Mouse (Mus musculus): ENCODE measurements around the gene Spata16. TPM values are rescaled to one million over a fixed set of nuclear protein-coding genes. Genes with fewer than 3 reads are reported as not detected.
"Not testable (repeated sequence)": the region's sequence is repeated elsewhere in the genome, so short reads cannot be mapped to it uniquely, and the experiment has no call there.

Spata16 gene
- not detected in 2 replicates for total RNA-seq (2014; fragmentation: Nextera tagmentation)
- total RNA-seq (2017) = not detected in 2 replicates

DNA sequence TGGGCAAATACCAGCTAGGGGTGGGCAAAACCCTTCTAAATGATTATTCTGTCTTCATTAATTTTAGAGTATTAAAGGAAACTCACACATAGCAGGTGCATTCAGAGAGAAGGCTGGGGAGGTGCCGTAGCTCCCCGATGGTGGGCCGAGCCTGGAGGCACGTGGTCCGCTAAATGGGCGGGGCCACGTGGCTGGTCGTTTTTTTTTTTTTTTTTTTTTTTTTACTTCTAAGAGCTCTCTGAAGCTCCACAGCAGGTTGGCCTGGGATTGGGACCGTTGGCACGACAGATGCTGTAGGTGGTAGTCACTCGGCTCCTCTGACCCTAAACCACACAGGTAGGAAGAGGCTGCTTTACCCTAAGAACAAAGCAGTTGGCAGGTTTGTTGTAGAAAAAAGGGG is at the start of gene Spata16:
TSS of gene Spata16 (plus strand) at position 219 of the 400 bp plus-strand sequence.
- no peak for ATAC-seq (replicated peaks; ENCODE audit: low FRiP score, low TSS enrichment, poor library complexity, severe bottlenecking)

DNA sequence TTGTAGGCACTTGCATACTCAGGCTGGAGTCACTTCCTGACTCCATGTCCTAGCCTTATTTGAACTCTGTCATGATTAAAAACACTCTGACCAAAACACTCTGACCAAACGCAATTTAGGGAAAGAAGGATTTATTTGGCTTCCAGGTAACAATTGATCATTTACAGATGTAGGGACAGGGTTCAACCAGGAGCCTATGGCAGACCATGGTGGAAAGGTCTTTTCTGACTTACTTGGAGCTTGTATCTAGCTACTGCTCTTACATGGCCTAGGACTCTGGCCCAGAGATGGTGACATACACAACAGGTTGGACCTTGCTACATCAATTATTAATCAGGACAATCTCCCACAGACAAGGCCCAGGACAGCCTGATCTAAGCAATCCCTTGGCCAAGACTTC is 32.6 kb upstream of the Spata16 start:
- no peak for ATAC-seq (replicated peaks; ENCODE audit: low FRiP score, low TSS enrichment, poor library complexity, severe bottlenecking)

DNA sequence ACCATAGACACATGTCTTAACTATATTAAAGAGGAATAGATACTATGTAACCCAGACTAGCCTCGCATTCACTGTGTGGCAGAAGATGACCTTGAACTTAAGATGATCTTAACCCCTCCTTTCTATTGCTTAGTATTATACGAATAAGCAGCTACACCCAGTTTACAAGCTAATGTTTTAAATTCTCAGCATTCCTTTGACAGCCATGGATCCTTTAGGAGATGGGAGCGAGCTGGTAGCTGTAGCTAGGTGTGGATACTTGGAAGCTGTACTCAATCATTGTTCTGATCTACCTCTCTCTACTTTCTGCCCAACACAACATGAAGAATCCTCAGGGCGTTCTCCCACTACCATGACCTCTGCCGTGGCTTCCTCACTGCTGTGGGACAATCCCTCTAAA is 28.9 kb upstream of the Spata16 start:
- no peak for ATAC-seq (replicated peaks; ENCODE audit: low FRiP score, low TSS enrichment, poor library complexity, severe bottlenecking)

DNA sequence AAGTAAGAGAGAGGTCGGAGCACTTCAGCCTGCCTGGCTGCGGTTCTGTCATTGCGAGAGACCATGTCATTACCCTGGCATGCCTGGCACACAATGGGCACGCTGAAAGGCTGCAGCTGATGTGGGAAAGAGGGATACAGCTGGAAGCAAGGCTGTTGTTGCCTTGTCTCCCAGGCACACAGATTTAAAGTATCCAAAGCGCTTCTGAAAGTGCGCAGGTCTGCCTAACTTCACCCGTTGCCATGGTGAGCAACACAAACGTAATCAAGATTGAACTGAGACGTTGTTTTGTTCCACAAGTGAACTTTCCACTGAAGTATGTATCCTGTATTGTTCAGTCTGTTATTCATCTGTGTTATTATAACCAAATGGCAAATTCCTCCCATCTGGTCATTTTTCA is 1.8 kb downstream of the Spata16 start:
- no peak for ATAC-seq (replicated peaks; ENCODE audit: low FRiP score, low TSS enrichment, poor library complexity, severe bottlenecking)

DNA sequence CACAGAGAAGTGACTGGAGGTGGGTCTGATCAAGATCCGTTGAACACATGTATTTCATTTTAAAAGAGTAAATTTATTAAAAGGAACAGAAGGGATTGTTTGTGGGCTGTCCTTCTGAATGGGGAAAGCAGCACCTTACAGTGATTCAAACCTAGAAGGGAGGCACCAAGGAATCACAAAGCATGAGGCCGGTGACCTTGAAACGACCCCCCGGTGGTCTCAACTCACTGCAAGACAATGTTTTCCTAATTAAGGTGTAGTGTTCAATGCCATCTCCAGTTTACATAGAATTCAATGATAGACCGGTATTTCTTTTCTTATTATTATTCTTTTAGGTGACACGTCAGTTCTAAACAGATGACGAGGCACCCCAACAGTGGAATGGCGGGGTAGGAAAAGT is 2.4 kb downstream of the Spata16 start:
- no peak for ATAC-seq (replicated peaks; ENCODE audit: low FRiP score, low TSS enrichment, poor library complexity, severe bottlenecking)

DNA sequence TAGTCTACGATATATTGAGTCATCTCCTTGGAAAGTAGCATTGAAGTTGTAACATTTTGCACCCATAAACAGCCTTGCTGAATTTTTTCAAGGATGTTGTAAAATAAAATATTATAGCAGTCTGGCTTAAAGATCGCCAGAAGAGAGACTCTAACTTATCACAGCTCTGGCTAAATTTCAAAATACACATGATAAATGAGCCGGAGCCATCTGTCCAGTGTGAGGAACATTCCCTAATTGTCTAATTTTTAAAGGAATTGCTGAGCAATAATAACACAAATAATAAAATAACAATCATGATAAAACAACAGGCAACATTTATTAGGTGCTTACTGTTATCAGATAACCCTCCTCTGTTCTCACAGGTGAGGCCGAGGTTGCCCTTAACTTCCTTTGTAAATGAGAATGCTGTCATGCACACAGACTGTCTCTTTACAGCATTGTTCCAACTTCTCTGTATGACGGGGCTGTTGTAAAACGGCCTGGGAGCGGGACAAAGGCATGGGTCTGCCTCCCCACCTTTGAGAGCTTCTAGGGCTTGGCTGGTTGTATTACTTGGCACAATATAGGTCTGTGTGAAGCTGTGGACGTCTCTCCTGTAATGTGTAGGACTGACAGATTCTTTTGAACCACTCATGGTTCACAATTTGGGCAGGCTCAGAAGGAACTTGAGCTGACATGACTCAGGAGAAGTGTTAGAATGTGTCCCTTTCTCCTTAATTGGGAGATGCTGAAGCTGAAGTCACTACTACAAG is 3.1 kb downstream of the Spata16 start:
- no peak for ATAC-seq (replicated peaks; ENCODE audit: low FRiP score, low TSS enrichment, poor library complexity, severe bottlenecking)

DNA sequence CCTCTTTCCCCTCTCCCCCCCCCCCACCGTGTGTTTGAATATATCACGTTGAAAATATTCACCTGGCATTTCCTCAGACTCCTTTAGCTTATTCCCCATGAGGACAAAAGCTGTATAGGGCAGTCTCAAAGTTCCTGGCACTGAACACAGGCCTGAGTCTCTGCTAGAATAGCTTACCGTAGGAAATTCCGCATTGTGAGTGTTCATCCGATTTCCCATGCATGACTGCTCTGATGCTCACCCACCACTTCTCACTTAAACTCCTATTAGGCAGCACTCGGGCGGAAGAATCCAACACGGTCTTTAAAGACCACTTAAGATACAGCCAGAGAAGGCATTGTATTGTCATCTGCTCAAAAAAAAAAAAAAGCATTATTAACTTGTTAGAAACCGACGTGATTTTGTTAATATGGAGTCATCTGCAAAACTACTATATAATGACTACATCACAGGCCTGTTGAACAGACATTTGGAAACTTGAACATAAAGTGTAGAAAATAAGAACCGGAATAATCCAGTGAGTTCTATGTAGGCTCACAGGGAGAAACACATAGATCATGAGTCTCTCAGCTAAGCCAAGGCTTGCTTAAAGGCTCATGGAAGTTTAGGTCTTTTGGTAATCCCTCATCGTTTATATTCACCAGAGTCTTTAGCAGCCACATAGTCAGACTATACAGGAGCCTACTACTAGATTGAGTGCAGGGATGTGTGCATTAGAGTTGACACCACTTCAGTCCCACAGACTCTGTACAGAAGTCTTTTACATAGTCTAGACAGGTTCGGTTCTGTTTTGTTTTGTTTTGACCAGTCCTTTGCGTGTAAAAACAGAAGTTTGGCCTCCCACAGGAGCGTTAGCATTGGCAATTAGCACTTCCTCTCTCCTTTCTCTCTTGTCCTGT is 4.2 kb downstream of the Spata16 start:
- no peak for ATAC-seq (replicated peaks; ENCODE audit: low FRiP score, low TSS enrichment, poor library complexity, severe bottlenecking)

DNA sequence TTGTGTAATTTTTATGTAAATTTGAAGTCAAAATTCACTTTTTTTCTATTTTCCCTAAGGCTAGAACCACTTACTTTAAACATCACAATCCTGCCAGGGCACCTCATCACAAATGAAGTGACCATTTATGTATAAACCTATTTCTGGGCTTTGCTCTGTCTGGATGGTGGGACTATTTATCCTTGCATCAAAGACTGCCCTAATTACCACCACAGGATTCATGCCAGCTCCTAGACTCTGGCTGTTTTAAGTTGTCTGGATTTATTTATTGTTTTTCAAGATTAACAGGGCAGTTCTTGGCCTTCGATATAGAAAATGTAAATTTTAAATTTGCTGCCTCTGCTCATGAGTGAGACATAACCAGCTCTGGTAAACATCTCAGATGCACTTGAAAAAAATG is 6.7 kb downstream of the Spata16 start:
- ATAC-seq (replicated peaks; ENCODE audit: low FRiP score, low TSS enrichment, poor library complexity, severe bottlenecking) = no peak

DNA sequence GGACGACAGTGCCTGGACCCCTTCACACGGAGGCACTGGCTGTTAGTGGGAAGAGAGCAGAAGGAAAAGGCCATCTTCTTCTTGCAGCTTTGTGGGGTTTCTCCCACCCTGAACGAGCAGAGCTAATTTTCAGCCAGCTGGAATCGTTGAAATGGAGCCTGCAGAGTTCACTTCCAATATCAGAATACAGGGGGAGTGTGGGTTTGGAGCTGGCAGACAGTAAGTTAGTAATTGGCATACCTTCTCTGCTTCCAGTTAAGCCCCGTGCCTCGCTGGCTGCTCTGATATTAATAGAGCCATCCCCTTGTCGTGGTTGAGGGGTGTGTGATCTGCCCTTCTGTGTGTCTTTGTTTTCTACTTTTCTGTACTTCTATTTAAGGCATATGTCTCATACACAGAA is 9.4 kb downstream of the Spata16 start:
- ATAC-seq (replicated peaks; ENCODE audit: low FRiP score, low TSS enrichment, poor library complexity, severe bottlenecking) = no peak

DNA sequence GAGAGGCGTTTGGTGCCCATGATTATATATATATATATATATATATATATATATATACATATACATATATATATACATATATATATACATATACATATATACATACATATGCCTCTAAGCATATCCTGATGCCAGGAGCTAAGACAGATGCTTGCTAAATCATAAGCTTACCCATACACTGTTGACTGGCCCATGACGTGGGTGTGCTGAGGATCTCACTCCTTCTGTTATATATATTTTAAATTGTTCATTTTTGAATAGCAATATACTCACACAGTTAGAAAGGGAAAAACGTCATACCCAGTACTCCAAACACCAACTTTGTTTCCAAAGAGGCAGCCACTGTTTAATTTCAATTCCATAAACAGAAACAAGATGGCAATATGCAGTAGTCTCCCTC is 48.4 kb downstream of the Spata16 start:
- no peak for ATAC-seq (replicated peaks; ENCODE audit: low FRiP score, low TSS enrichment, poor library complexity, severe bottlenecking)

DNA sequence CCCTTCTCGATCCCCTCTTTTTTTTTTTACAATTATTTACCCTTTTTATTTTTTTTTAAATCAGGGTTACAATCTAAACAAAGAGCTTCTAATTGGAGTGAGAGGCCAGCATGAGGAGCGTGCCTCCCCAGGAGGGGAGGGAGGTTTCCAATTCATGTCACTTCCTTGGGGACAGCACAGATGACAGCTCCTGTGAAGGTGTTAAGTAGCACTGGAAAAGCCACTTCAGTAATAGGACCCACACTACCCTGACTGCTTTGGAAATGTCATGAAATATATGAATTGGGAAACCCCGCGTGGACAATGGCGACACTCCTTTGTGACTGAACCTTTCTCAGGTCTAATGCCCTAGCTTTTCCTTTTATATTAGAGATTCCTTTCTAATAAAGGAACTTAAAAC is 72.1 kb downstream of the Spata16 start:
- not testable (repeated sequence) for ATAC-seq (replicated peaks; ENCODE audit: low FRiP score, low TSS enrichment, poor library complexity, severe bottlenecking)

DNA sequence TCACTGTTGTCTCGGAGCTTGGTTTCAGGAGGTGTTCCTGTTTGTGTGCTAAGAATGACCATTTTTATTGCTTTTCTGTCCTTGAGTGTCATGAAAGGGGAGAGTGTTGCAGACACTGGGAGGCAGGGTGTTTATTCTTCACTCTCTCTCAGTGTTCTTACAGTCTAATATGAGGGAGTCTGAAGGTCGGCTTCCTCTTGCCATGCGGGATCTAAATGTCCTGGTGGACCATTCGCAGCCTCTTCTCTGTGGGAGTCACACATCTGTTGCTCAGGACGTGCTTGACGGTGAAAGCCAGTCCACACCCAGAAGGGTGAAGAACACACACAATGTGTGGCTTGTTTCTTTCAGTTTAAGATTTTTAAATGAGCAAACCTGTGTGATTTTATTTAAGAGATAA is 90.1 kb downstream of the Spata16 start:
- ATAC-seq (replicated peaks; ENCODE audit: low FRiP score, low TSS enrichment, poor library complexity, severe bottlenecking) = no peak

DNA sequence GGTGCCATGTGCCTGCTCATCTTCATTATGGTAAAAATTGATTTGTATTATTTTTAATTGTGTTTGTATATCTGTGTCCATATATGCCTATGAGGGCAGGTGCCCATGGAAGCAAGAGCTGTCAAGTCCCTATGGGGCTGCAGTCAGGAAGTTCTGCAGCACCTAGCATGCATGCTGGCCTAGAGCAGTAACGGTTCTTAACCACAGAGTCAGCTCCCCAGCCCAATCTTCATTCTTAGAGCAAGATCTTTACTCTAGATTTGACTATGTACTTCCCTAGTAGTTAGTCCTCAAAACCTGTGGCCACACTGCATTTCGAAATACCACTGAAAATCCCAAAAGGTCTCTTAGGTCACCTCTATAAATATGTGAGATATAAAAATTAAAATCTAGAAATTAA is 113.1 kb downstream of the Spata16 start:
- ATAC-seq (replicated peaks; ENCODE audit: low FRiP score, low TSS enrichment, poor library complexity, severe bottlenecking) = no peak

DNA sequence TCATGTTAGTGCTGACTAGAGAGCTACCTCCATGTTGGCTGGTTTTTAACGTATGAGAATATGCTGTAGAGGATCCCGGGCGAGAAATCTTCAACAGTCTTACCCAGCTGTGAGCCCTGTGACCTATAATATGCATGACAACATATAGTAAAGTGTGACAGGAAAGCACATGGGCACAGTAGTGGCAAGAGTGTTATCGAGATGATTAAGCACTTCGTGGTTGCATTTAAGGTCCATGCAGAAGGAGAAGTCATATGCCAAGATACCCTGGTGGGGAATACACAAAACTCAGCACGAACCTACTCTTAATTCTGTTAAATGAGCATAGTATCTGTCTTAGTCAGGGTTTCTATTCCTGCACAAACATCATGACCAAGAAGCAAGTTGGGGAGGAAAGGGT is 115.0 kb downstream of the Spata16 start:
- no peak for ATAC-seq (replicated peaks; ENCODE audit: low FRiP score, low TSS enrichment, poor library complexity, severe bottlenecking)

DNA sequence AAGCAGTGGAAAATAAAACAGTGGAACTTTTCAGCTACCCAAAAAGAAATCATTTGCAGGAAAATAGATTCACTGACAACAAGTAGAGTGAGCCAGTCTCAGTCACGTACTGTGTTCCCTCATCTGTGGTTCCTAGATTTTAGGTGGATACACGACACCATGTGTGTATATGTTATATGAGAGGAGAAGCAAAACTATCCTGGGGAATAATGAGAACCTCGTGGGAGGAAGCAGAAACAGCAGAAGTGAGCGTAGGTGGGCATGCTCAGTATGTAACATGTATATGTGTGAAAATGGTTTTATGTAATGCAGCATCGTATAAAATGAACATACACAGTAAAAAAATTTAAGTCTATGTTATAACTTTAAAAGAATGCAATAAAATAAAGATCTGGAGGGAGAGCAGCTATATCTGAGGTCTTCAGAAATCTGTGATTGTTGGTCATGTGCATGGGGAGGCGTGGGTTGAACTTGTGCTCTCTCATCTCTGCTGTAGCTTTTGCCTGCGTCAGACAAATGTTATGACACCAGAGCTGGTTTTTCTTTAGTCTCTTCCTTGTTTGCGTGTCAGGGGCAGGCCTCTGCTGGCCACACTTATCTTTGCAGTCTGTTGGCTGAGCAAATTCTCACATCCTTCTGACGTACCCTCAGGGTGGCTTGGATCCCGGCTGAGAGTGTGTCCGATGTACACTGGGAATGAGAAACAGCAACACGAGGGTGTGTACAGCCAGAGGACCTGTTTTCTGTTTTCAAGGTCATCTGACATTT is 156.1 kb downstream of the Spata16 start:
- ATAC-seq (replicated peaks; ENCODE audit: low FRiP score, low TSS enrichment, poor library complexity, severe bottlenecking) = no peak

DNA sequence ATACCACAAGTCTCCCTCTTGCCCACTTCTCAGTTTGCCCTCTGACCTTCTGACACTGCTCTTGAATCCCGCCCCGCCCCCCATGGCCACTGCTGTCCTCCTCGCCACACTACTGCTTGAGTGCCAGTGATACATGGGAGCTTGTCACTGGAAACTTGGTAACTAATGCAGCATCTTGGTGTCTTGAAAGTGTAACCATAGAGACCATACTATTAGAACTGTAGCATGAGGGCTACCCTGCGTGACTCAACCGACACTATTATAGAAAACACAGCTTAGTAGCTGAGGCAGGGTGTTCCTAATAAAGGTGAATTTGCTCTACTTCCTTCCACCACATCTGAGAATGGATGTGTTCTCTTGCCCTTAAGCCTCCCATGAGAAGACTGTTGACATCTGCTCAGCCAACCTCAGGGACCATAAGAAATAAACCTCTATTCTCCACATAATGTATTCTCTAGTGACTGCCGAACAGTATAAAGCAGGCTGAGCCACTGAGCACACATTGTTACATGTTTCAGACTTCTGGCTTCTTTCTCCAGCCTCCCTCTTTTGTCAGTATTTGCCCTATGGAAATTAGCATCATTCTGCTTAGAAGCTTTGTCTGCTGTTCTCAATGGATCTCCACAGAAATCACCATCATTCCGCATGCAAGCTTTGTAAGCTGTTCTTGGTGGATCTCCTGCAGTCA is 158.6 kb downstream of the Spata16 start:
- ATAC-seq (replicated peaks; ENCODE audit: low FRiP score, low TSS enrichment, poor library complexity, severe bottlenecking) = no peak

DNA sequence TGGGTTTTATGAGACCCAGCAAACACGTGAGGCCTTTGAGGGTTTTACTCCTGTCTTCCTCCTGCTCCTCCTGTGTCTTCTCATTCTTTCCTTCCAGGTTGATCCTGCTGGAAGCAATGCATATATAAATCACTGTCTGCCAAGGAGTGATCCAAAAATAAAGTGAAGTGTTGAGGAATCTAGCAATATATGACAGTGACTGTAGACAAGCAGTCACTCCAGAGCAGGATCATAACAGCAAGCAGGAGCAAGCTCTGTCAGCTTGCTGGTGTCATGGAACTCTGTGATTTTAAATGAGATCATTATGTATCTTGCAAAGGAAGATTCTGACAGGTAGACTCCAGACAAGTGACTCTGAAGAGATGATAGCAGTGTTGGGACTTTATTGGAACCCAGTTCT is 159.5 kb downstream of the Spata16 start:
- no peak for ATAC-seq (replicated peaks; ENCODE audit: low FRiP score, low TSS enrichment, poor library complexity, severe bottlenecking)

DNA sequence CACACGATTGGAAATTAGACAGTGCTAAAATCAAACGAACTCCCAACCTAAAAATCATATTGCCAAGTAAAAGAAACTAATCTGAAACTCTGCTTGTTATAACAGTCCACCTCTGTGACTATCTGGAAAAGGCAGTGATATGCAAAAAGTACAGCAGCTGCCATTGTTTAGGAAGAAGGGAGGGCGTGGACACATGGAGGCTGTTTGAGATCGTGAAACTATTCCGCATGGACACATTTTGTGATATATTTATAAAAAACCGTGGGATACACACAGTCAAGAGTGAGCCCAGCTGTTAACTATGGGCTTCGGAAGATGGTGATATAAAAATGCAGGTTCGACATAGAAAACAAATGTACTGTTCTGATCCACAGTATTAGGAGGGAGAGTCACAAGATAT is 176.9 kb downstream of the Spata16 start:
- no peak for ATAC-seq (replicated peaks; ENCODE audit: low FRiP score, low TSS enrichment, poor library complexity, severe bottlenecking)

DNA sequence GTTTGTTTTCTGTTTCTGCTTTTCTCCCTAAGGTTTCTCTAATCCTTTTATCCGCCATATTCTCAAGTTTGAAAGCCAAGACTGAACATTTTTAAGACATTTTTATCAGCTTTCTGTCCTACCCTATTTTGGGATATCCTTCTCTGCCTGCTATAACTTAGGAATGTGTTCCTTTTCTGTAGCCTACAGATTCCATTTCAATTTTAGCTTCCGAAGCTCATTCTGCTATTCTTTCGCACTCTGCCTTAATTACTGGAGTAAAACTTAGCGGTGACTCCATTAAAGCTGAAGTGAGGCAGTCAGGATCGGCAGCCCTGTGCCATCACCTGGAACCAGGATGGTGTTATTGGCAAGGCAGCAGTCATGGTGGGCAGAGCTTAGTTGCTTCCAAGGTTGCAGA is 178.3 kb downstream of the Spata16 start:
- ATAC-seq (replicated peaks; ENCODE audit: low FRiP score, low TSS enrichment, poor library complexity, severe bottlenecking) = no peak

DNA sequence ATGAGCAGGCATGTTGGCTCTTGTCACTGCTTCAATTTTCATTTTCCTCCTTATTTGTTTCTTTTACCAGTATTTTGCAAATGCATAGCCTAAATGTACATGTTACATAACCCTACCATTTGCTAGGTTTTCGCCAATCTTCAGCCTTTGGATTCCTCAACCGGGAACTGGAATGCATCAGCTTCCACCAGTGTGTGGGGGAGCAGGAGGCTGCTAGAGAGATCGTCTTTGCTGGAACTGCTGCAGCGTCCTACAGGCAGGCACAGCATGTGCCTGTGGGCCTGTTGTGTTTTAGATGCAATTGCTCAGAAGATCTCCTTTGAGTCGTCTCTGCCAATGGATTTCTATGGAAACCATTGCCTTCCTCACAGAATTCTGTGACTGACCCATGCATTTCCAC is 182.0 kb downstream of the Spata16 start:
- no peak for ATAC-seq (replicated peaks; ENCODE audit: low FRiP score, low TSS enrichment, poor library complexity, severe bottlenecking)
